Mouse (Mus musculus) stomach, embryonic 14.5 days (tissue): ENCODE measurements around the gene Lsp1. TPM values are rescaled to one million over a fixed set of nuclear protein-coding genes. Genes with fewer than 3 reads are reported as not detected.
A peak's percentile ranks its signal among the peaks of the same experiment; 100 is the strongest.

ENCODE experiments used
- ATAC-seq: fragments of 200-750 bp; cut with Nextera tagmentation; 2 replicates; pipeline ENCODE4 v1.8.0; 2017; ENCODE audit warnings: low read depth, moderate TSS enrichment; ENCODE audit not compliant: insufficient number of reproducible peaks, insufficient read depth, low FRiP score
- H3K27ac ChIP-seq: fragments of 300-500 bp; sonication (generic); 2 replicates; pipeline ENCODE4 v1.5.1; 2014; ENCODE audit warnings: mild to moderate bottlenecking, low read length, moderate library complexity, mixed read lengths
- H3K27me3 ChIP-seq: fragments of 300-500 bp; sonication (generic); 2 replicates; pipeline ENCODE4 v1.6.1; 2014; ENCODE audit warnings: low read length, control low read depth, mixed read lengths; ENCODE audit not compliant: control insufficient read depth, insufficient read depth
- H3K36me3 ChIP-seq: fragments of 300-500 bp; sonication (generic); 2 replicates; pipeline ENCODE4 v1.6.1; 2014; ENCODE audit warnings: mild to moderate bottlenecking, control low read depth, low read length, moderate library complexity, mixed read lengths; ENCODE audit not compliant: control insufficient read depth, insufficient read depth
- H3K4me1 ChIP-seq: fragments of 300-500 bp; sonication (generic); 2 replicates; pipeline ENCODE4 v1.6.1; 2014; ENCODE audit warnings: low read length, control low read depth, mixed read lengths; ENCODE audit not compliant: control insufficient read depth, insufficient read depth
- H3K4me2 ChIP-seq: fragments of 300-500 bp; sonication (generic); replicated peaks from 2 replicates; pipeline ENCODE4 v1.6.1; 2014; ENCODE audit warnings: low read depth, low read length, control low read depth
- H3K4me3 ChIP-seq: fragments of 300-500 bp; sonication (generic); 2 replicates; pipeline ENCODE4 v1.5.1; 2014; ENCODE audit warnings: low read depth, low read length, control low read depth
- H3K9ac ChIP-seq: fragments of 300-500 bp; sonication (generic); replicated peaks from 2 replicates; pipeline ENCODE4 v1.6.1; 2014; ENCODE audit warnings: low read depth, mild to moderate bottlenecking, control low read depth, low read length, moderate library complexity, mixed read lengths
- H3K9me3 ChIP-seq: fragments of 300-500 bp; sonication (generic); 2 replicates; pipeline ENCODE4 v1.6.1; 2016; ENCODE audit warnings: low read depth, low read length, control low read depth; ENCODE audit not compliant: control insufficient read depth
- WGBS: fragments of 180-500 bp; shearing (Covaris S2); extraction: QIAGEN DNeasy Blood & Tissue Kit; methylation state at CpG from one replicate; pipeline ENCODE4 v1.1.7; 2014; 5-methylcytosine and 5-hydroxymethylcytosine counted together
- polyA plus RNA-seq: library from polyadenylated mRNA; unstranded; fragments of >200 nt; fragmentation: Nextera tagmentation; extraction: Ambion mirVana; gene quantifications from 2 replicates; pipeline ENCODE4 v1.2.1, GENCODE M21; 2014

Lsp1 gene
- polyA plus RNA-seq, 1 experiment from 2014 or later: 194 TPM

DNA sequence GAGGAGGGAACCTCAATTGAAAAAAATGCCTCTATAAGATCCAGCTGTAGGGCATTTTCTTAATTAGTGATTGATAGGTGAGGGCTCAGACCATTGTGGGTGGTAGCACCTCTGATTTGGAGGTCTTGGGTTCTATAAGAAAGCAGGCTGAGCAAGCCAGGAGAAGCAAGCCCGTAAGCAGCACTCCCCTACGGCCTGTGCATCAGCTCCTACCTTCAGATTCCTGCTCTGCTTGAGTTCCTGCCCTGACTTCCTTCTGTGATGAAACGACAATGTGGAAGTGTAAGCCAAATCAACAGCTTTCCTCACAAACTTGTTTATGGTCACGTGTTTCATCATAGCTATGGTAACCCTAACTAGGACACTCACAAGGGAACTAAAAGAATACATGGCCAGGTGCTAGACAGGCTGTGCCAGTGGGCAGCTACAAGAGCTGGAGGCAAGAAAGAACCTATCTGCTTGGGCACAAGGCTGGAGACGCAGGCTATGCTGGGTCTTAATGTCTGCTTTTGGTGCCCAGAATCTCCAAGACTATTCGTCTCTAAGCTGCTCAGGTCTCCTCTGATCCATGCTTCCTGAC is 11.5 kb upstream of the Lsp1 start:
- no peak overlapping the region for H3K9ac ChIP-seq
- H3K27me3 ChIP-seq: no peaks in the 10 kb centered on the region
- H3K4me1 ChIP-seq: peaks cover 12% of the 10 kb centered on the region
- H3K4me2 ChIP-seq: no peak overlapping the region
- H3K9me3 ChIP-seq: no peaks in the 10 kb centered on the region
- WGBS: 69% methylated on average over 6 of the region's 6 CpGs
- no peak for ATAC-seq
- H3K27ac ChIP-seq: peak overlapping the region; percentile 29; the same call in 1 of the 2 replicates
- no peak overlapping the region for H3K4me3 ChIP-seq
- no peaks in the 10 kb centered on the region for H3K36me3 ChIP-seq

DNA sequence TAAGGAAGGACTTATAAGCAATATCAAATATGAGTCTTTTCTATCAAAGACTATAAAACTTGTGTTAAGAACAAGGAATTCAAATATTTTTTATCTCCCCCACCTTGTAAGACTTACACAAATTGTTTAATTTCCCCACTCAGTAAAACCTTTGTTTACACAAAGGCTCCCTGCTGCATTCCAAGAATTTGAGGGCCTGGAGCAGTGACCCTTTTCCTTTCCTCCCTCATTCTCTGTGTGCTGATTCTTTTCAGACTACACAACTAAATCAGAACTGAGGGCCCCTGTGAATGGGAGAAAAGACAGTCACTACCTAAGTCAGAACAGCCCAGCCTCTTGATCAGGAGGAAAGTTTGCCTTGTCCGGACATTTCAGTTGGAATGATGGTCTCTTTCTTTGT is 5.9 kb upstream of the Lsp1 start:
- Histone ChIP-seq H3K36me3 (no peaks in the 10 kb centered on the region), H3K4me2 (no peak overlapping the region), H3K27ac (peak overlapping the region; percentile 97), H3K9ac (no peak overlapping the region), H3K27me3 (no peaks in the 10 kb centered on the region), H3K4me1 (peaks cover 42% of the 10 kb centered on the region), H3K4me3 (no peak overlapping the region), H3K9me3 (no peaks in the 10 kb centered on the region)
- WGBS: 13% methylated on average over 1 of the region's 1 CpGs
- no peak for ATAC-seq

DNA sequence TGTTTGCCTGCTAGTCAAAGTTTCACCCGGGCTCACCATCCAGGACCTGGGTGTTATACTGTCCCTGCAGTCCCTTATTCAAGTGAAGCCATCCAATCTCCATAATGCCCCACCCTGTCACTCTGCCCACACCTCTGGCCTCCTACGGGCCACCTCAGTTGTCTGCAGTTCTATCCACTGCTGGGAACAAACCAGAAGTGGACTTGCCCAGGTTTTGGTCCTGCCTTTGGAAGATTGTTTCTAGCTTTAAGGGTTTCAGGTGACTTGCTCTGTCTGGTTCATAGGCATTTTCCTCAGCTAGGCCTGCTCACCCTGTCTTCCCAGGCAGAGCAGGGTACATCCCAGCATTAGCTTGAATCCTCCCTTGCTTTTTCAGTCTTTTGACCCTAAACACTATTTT is 5.4 kb upstream of the Lsp1 start:
- WGBS: 41% methylated on average over 2 of the region's 2 CpGs

DNA sequence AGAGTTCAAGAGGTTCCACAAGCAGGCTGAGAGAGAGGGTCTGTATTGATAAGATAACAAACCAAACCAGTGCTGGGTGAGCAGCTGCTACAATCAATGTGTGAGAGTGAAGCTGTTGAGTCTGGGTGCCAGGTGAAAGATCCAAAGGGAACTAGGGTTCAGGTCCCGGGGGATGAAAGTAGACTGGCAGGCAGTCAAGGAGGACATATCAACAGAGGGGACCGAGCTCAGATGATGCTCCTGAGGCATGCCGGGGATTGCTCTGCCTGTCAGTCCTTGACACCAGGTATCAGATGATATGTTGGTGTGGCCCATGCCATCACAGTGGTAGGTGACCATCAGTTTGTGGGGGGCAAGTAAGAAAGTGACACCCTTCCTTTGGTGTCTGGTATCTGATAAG is 3.8 kb upstream of the Lsp1 start:
- no peaks in the 10 kb centered on the region for H3K9me3 ChIP-seq
- ATAC-seq: no peak
- peaks cover 41% of the 10 kb centered on the region for H3K4me1 ChIP-seq
- no peaks in the 10 kb centered on the region for H3K36me3 ChIP-seq
- H3K4me3 ChIP-seq: no peak overlapping the region
- H3K27me3 ChIP-seq: no peaks in the 10 kb centered on the region
- no peak overlapping the region for H3K4me2 ChIP-seq
- WGBS: 47% methylated on average over 3 of the region's 3 CpGs
- no peak overlapping the region for H3K9ac ChIP-seq
- peak overlapping the region; percentile 97 for H3K27ac ChIP-seq

More for the DNA sequence above, 5.4 kb upstream of the Lsp1 start:
- H3K9me3 ChIP-seq: no peaks in the 10 kb centered on the region
- no peaks in the 10 kb centered on the region for H3K36me3 ChIP-seq
- H3K9ac ChIP-seq: no peak overlapping the region
- H3K4me1 ChIP-seq: peaks cover 41% of the 10 kb centered on the region
- no peak for ATAC-seq
- no peak overlapping the region for H3K4me3 ChIP-seq
- no peak overlapping the region for H3K4me2 ChIP-seq
- no peaks in the 10 kb centered on the region for H3K27me3 ChIP-seq
- peak overlapping the region; percentile 97 for H3K27ac ChIP-seq

DNA sequence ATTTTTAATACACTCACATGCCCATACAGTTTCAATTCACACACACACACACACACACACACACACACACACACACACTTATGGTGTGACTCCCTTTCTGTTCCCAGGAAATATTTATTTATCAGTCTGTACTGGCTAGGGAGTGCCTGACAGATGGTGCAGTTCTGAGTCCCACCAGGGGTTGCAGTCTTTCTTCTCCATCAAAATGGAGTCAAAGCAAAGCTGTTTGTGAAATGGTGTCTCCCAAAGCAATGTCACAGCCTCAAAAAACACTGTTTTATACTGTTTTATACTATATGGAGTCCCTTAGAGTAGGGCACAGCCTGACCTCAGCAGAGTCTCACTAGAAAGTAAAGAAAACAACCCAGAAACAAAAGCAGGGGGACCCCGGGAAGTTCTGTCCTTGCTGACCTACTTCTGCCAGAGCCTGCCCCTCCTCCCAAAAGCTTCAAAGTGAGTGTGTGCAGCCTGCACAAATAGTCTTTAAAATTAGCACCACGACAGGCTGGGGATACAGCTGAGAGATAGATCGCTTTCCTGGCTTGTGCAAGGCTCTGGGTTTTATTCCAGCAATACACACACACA is 3.3 kb upstream of the Lsp1 start:
- Histone ChIP-seq H3K4me3 (no peak overlapping the region), H3K4me2 (no peak overlapping the region), H3K27ac (peak overlapping the region; percentile 97), H3K36me3 (no peaks in the 10 kb centered on the region), H3K9ac (no peak overlapping the region), H3K27me3 (no peaks in the 10 kb centered on the region), H3K9me3 (no peaks in the 10 kb centered on the region), H3K4me1 (peaks cover 41% of the 10 kb centered on the region)
- peak; percentile 48; the same call in 1 of the 2 replicates for ATAC-seq
- 11% methylated on average over 3 of the region's 3 CpGs for whole genome bisulfite sequencing

DNA sequence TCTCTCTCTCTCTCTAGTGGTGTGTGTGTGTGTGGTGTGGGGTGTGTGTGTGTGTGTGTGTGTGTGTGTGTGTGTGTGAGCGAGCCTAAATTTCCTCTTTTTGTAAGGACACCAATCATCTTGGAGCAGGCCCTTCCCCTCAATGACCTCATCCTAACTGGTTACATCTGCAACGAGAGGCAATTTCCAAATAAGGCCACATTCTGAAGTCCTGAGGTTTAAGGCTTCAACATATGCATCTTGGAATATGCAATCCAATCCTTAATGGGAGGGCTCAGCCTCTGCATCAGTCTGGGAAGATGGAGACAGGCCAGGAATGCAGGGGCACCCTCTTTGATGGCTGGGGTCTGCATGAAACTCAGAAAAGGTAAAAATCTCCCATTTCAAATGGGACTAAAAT is 2.6 kb upstream of the Lsp1 start:
- Histone ChIP-seq H3K9ac (no peak overlapping the region), H3K36me3 (no peaks in the 10 kb centered on the region), H3K4me1 (peaks cover 41% of the 10 kb centered on the region), H3K27ac (peak overlapping the region; percentile 97), H3K27me3 (no peaks in the 10 kb centered on the region), H3K4me2 (no peak overlapping the region), H3K9me3 (no peaks in the 10 kb centered on the region), H3K4me3 (no peak overlapping the region)
- WGBS: 15% methylated on average over 2 of the region's 2 CpGs
- peak; percentile 83 for ATAC-seq

DNA sequence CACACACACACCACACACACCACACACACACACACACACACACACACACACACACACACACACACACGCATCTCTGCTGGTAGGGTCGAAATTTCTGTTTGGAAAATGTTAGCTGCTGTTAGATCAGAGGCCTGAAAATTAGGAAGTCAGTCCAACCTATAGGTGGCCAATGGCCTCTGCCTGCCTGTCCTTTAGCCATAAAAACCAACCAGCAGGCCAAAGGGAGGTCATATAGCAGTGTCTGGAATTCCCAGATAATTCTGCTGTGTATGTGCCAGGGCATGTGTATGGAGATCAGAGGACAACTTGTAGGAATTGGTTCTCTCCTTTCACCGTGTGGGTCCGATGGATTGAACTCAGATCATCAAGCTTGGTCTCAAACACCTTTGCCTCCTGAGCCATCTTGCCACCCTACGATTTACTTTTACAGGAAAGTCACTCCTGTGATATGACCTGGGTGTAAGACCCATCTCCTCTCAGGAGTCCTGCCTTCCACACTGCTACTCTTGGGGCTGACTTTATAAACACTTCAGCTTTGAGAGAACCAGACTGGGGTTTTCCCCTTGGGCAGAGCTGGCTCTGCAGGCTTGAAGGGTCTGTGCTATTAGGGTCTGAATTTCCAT is 1.8 kb upstream of the Lsp1 start:
- Histone ChIP-seq H3K27me3 (no peaks in the 10 kb centered on the region), H3K27ac (peak overlapping the region; percentile 97), H3K9me3 (no peaks in the 10 kb centered on the region), H3K4me3 (no peak overlapping the region), H3K36me3 (no peaks in the 10 kb centered on the region), H3K9ac (no peak overlapping the region), H3K4me1 (peaks cover 41% of the 10 kb centered on the region), H3K4me2 (no peak overlapping the region)
- no peak for ATAC-seq
- WGBS: 73% methylated on average over 5 of the region's 5 CpGs

DNA sequence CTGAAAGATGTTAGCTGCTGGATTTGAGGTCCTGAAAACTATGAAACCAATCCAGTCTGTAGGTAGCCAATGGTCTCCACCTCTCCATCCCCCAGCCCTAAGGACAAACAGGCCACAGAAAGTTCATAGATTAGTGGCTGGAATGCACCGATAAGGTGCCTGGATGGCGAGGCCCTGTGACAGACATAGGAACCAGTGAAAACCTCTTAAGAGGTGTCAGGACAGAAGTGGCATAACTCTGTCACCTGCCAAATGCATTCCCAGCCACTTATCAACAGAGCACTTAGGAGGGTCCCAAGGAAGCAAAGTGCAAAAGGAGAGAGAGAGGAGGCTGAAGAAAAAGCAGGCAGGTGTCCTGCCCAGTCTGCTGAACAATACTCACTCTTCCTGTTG is 1.3 kb upstream of the Lsp1 start:
- no peaks in the 10 kb centered on the region for H3K36me3 ChIP-seq
- no peaks in the 10 kb centered on the region for H3K27me3 ChIP-seq
- H3K4me1 ChIP-seq: peaks cover 36% of the 10 kb centered on the region
- no peak overlapping the region for H3K9ac ChIP-seq
- no peak overlapping the region for H3K4me2 ChIP-seq
- 54% methylated on average over 2 of the region's 2 CpGs for WGBS
- peak overlapping the region; percentile 97 for H3K27ac ChIP-seq
- H3K9me3 ChIP-seq: no peaks in the 10 kb centered on the region
- ATAC-seq: no peak
- no peak overlapping the region for H3K4me3 ChIP-seq
